Mouse (Mus musculus) limb, embryonic 14.5 days (tissue): ENCODE measurements around the gene Cd79b. TPM values are rescaled to one million over a fixed set of nuclear protein-coding genes. Genes with fewer than 3 reads are reported as not detected.

ENCODE experiments used
- ATAC-seq: fragments of 200-750 bp; cut with Nextera tagmentation; 2 replicates; pipeline ENCODE4 v1.8.0; 2017; ENCODE audit warnings: low read depth, moderate number of reproducible peaks, moderate TSS enrichment; ENCODE audit not compliant: low FRiP score
- DNase-seq: peaks from one replicate; pipeline ENCODE4 v3.0.0-alpha.2; 2015; ENCODE audit warnings: low spot score
- H3K27ac ChIP-seq: fragments of 300-500 bp; sonication (generic); replicated peaks from 2 replicates; pipeline ENCODE4 v1.5.1; 2014; ENCODE audit warnings: low read depth, mild to moderate bottlenecking, low read length, moderate library complexity, mixed read lengths
- H3K27me3 ChIP-seq: fragments of 300-500 bp; sonication (generic); 2 replicates; pipeline ENCODE4 v1.6.1; 2014; ENCODE audit warnings: low read length, mixed read lengths; ENCODE audit not compliant: control insufficient read depth, insufficient read depth
- H3K36me3 ChIP-seq: fragments of 300-500 bp; sonication (generic); 2 replicates; pipeline ENCODE4 v1.6.1; 2014; ENCODE audit warnings: mild to moderate bottlenecking, low read length, moderate library complexity, mixed read lengths; ENCODE audit not compliant: control insufficient read depth, insufficient read depth
- H3K4me1 ChIP-seq: fragments of 300-500 bp; sonication (generic); 2 replicates; pipeline ENCODE4 v1.6.1; 2014; ENCODE audit warnings: antibody characterized with exemption, low read length, mixed read lengths; ENCODE audit not compliant: control insufficient read depth, insufficient read depth
- H3K4me2 ChIP-seq: fragments of 300-500 bp; sonication (generic); replicated peaks from 2 replicates; pipeline ENCODE4 v1.6.1; 2014; ENCODE audit warnings: low read depth, mild to moderate bottlenecking, low read length, moderate library complexity; ENCODE audit not compliant: severe bottlenecking
- H3K4me3 ChIP-seq: fragments of 300-500 bp; sonication (generic); replicated peaks from 2 replicates; pipeline ENCODE4 v1.5.1; 2014; ENCODE audit warnings: low read length
- H3K9ac ChIP-seq: fragments of 300-500 bp; sonication (generic); 2 replicates; pipeline ENCODE4 v1.6.1; 2014; ENCODE audit warnings: mild to moderate bottlenecking, low read depth, low read length, moderate library complexity; ENCODE audit not compliant: severe bottlenecking
- H3K9me3 ChIP-seq: fragments of 300-500 bp; sonication (generic); 2 replicates; pipeline ENCODE4 v1.6.1; 2016; ENCODE audit warnings: low read length; ENCODE audit not compliant: control insufficient read depth
- POLR2A ChIP-seq: fragments of 200-500 bp; IDR thresholded peaks from 2 replicates; pipeline ENCODE4 v1.8.0; 2012; ENCODE audit warnings: inconsistent platforms, mild to moderate bottlenecking, moderate library complexity, borderline replicate concordance; ENCODE audit not compliant: insufficient read depth, insufficient read length; ENCODE audit errors: extremely low read depth
- WGBS: fragments of 180-500 bp; shearing (Covaris S2); extraction: QIAGEN DNeasy Blood & Tissue Kit; methylation state at CpG from one replicate; pipeline ENCODE4 v1.1.7; 2014; 5-methylcytosine and 5-hydroxymethylcytosine counted together
- polyA plus RNA-seq, 2 experiments: library from polyadenylated mRNA; depleted of rRNA in 1 of 2; stranded (reverse) in 1 of 2; unstranded in 1 of 2; fragments of >200 nt; fragmentation: Nextera tagmentation in 1 of 2; extraction: Ambion mirVana in 1 of 2; gene quantifications; 2 replicates each; pipeline versions ENCODE4 v1.2.1 to v1.2.3; 2012 to 2014

Gene Cd79b
- polyA plus RNA-seq, 2 experiments: 2.7 to 3.0 TPM

DNA sequence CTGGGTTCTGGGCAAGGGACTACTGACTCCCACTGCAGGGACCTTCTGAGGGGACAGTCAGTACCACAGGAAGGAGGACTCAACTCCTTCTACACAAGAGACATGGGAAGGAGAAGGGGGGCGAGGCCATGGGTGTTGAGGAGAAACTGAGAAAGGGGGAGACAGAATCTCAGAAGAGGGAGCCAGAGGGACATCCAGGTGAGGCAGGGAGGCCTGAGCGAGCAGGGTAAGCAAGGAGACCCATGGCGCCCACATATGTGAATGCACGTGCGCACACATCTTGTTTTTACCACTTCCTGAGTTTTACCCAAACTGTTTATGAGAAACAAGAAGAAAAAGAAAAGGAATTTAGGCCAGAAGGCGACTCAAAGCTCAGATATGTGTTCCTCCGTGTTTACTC, 3.2 kb upstream of the Cd79b start:
- no peak overlapping the region for H3K27ac ChIP-seq
- no peak for ATAC-seq
- H3K4me3 ChIP-seq: no peak overlapping the region
- no peaks in the 10 kb centered on the region for H3K9me3 ChIP-seq
- 39% methylated on average over 7 of the region's 7 CpGs for WGBS
- H3K27me3 ChIP-seq: no peaks in the 10 kb centered on the region
- TF ChIP-seq POLR2A: no peak
- no peak overlapping the region for H3K4me2 ChIP-seq
- peaks cover 42% of the 10 kb centered on the region for H3K4me1 ChIP-seq
- no peak overlapping the region for H3K9ac ChIP-seq
- H3K36me3 ChIP-seq: no peaks in the 10 kb centered on the region
- no peak for DNase-seq

DNA sequence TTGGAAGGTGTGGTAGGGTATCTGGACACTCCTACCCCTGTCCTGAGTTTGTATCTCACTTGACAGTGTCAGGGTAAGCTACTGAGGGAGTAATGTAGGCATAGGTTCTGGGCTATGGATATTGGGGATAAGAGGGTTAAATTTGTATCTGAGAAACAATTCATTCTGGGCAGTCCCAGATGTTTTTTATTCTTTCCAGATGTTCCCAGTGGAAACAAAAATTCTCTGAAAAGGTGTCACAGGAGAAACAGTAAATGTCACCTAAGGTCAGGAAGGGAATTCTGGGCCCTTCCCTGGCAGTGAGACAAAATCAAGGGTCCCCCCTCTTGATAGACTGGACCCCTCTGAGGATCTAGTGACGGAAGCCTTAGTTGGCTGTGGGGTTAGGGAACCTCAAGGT, 1.9 kb upstream of the Cd79b start:
- Histone ChIP-seq H3K36me3 (no peaks in the 10 kb centered on the region), H3K4me3 (no peak overlapping the region), H3K9ac (no peak overlapping the region), H3K27me3 (no peaks in the 10 kb centered on the region), H3K4me1 (peaks cover 42% of the 10 kb centered on the region), H3K4me2 (no peak overlapping the region), H3K9me3 (no peaks in the 10 kb centered on the region), H3K27ac (no peak overlapping the region)
- no peak for TF ChIP-seq POLR2A
- WGBS: 19% methylated on average over 1 of the region's 1 CpGs
- ATAC-seq (no peak), DNase-seq (peak; percentile 38)

DNA sequence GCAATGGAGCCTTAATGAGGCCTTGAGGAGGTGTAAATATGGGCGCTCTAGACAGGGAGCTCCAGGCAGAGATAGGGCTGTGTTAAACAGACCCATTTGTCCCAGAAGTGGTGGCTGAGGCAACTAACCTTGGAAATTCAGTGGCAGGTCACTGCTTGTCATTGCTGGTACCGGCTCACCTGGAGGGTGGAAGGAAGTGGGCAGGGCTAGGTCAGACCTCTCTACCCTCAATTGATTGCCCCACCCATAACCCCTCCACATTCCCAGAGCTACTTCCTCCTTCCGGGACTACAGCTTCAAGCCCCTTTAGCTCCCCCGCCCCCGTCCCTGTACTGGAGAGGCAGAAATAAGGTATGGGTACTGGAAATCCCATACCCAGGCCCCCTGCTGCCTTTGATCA, 1.0 kb downstream of the Cd79b start:
- peaks cover 38% of the 10 kb centered on the region for H3K4me1 ChIP-seq
- 0 out of 2 replicates have a peak overlapping the region, but pooled peaks have one; percentile 21 for H3K9ac ChIP-seq
- H3K9me3 ChIP-seq: no peaks in the 10 kb centered on the region
- DNase-seq (no peak), ATAC-seq (no peak)
- 32% methylated on average over 5 of the region's 5 CpGs for WGBS
- H3K4me3 ChIP-seq: no peak overlapping the region
- no peak for TF ChIP-seq POLR2A
- H3K4me2 ChIP-seq: no peak overlapping the region
- H3K36me3 ChIP-seq: no peaks in the 10 kb centered on the region
- no peak overlapping the region for H3K27ac ChIP-seq
- no peaks in the 10 kb centered on the region for H3K27me3 ChIP-seq

DNA sequence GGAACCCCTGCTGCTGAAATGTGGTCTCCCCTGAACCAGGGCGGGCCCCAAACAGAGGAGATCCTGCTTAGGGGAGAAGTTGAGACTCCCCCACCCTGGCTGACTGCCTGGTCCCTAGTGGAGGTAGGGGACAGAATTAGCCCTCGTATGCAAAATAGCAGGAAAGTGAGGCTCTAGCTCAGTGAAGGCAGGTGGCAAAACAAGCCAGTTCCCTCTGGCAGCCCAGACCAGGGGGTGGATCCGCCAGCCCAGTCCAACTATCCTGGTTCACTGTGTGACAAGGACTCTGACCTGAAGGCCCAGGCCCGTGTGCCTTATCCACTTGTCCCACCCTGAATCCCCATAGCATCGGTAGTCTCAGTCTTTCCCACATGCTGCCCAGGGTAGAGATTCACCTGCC, 4.4 kb downstream of the Cd79b start:
- TF ChIP-seq POLR2A: no peak
- Histone ChIP-seq H3K9me3 (no peaks in the 10 kb centered on the region), H3K4me1 (peaks cover 15% of the 10 kb centered on the region; the same call in 1 of the 2 replicates), H3K4me3 (no peak overlapping the region), H3K9ac (no peak overlapping the region), H3K27me3 (no peaks in the 10 kb centered on the region), H3K27ac (no peak overlapping the region), H3K36me3 (no peaks in the 10 kb centered on the region), H3K4me2 (no peak overlapping the region)
- ATAC-seq (no peak), DNase-seq (no peak)
- WGBS: 73% methylated on average over 5 of the region's 5 CpGs

DNA sequence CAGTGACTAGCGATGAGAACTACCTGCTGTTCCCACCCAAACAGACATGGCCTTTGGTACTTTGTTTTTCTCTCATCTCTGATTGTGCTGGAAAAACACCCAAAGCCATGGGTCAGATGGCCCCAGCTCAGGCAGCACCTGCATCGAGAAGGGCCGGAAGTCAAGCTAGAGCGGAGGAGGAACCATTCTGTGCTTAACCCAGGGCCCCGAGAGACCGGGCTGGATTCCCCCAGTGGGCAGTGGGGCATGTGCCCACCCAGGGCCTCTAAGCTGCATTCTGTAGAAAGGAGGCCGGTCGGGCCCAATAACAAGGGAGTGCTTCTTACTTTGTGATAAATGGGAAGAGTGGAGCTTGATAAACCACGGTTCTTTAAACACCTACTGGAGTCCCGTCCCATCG, 6.4 kb downstream of the Cd79b start:
- Histone ChIP-seq H3K4me1 (0 out of 2 replicates have a peak, but pooled peaks cover 2% of the 10 kb centered on the region), H3K4me2 (no peak overlapping the region), H3K9ac (no peak overlapping the region), H3K27me3 (no peaks in the 10 kb centered on the region), H3K27ac (no peak overlapping the region), H3K9me3 (no peaks in the 10 kb centered on the region), H3K4me3 (no peak overlapping the region), H3K36me3 (no peaks in the 10 kb centered on the region)
- DNase-seq (no peak), ATAC-seq (no peak)
- 90% methylated on average over 11 of the region's 11 CpGs for WGBS
- no peak for TF ChIP-seq POLR2A

DNA sequence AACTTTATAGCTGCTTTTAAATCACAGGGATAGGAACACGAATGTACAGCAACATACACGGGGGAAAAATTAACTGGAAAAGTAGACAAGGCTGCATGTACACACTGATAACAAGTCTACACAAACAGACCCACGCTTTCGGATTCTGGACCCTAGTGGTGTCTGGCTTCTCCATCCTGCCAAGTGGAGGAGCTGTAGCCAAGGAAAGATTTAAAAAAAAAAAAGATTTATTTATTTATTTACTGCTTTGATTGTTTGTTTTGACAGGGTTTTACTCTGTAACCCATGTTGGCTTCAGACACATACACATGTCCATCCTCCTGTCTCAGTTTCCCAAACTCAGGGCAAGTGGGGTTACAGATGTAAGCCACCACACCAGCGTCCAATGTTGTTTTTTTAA, 7.1 kb downstream of the Cd79b start:
- Histone ChIP-seq H3K9ac (no peak overlapping the region), H3K36me3 (no peaks in the 10 kb centered on the region), H3K4me3 (no peak overlapping the region), H3K4me1 (no peaks in the 10 kb centered on the region), H3K4me2 (no peak overlapping the region), H3K27ac (no peak overlapping the region), H3K9me3 (no peaks in the 10 kb centered on the region), H3K27me3 (no peaks in the 10 kb centered on the region)
- WGBS: 60% methylated on average over 5 of the region's 5 CpGs
- no peak for DNase-seq
- no peak for ATAC-seq
- no peak for TF ChIP-seq POLR2A
